Mouse (Mus musculus) ovary, postnatal 36 days (tissue): ENCODE results near the gene Fndc9.
A peak's percentile ranks its signal among the peaks of the same experiment; 100 is the strongest.

Experiments
- DNase-seq: peaks from one replicate; pipeline ENCODE4 v3.0.0; 2022; ENCODE audit warnings: low spot score, mixed read lengths

Gene Fndc9

GRCm38 (mm10) chr11:46276778-46277177 lies 41.4 kb downstream of the Fndc9 start:
- peak; percentile 43 for DNase-seq

- DNase-seq = no peak
Observed at GRCm38 (mm10) chr11:46278140-46278539, 42.8 kb downstream of the Fndc9 start.

GRCm38 (mm10) chr11:46278709-46279108 lies 43.4 kb downstream of the Fndc9 start:
- no peak for DNase-seq

- DNase-seq = no peak
Observed at GRCm38 (mm10) chr11:46282612-46283011, 47.3 kb downstream of the Fndc9 start.

GRCm38 (mm10) chr11:46283800-46284199 lies 48.5 kb downstream of the Fndc9 start:
- no peak for DNase-seq

- no peak for DNase-seq
Observed at GRCm38 (mm10) chr11:46286803-46287202, 51.5 kb downstream of the Fndc9 start.

- no peak for DNase-seq
Observed at GRCm38 (mm10) chr11:46288091-46288490, 52.8 kb downstream of the Fndc9 start.

- DNase-seq = no peak
Observed at GRCm38 (mm10) chr11:46289022-46289421, 53.7 kb downstream of the Fndc9 start.
